Mouse (Mus musculus) hindbrain, embryonic 11.5 days (tissue): ENCODE measurements at regions not wholly inside any gene's neighbourhood (a gene's known extent, or its start where the extent isn't known, plus 50 kb on each side); places are given as distances from the start of the nearest gene placed in this dataset.

ENCODE experiments used
- ATAC-seq: fragments of 200-750 bp; cut with Nextera tagmentation; 2 replicates; pipeline ENCODE4 v1.8.0; 2017; ENCODE audit warnings: mild to moderate bottlenecking, moderate TSS enrichment, moderate library complexity; ENCODE audit not compliant: low FRiP score
- DNase-seq: peaks from one replicate; pipeline ENCODE4 v3.0.0-alpha.2; 2015; ENCODE audit warnings: low spot score
- H3K27ac ChIP-seq: fragments of 300-500 bp; sonication (generic); 2 replicates; pipeline ENCODE4 v1.5.1; 2014; ENCODE audit warnings: mild to moderate bottlenecking, low read depth, low read length
- H3K27me3 ChIP-seq: fragments of 300-500 bp; sonication (generic); 2 replicates; pipeline ENCODE4 v1.6.1; 2014; ENCODE audit warnings: mild to moderate bottlenecking, low read length, moderate library complexity, mixed read lengths; ENCODE audit not compliant: control insufficient read depth, insufficient read depth
- H3K36me3 ChIP-seq: fragments of 300-500 bp; sonication (generic); 2 replicates; pipeline ENCODE4 v1.6.1; 2014; ENCODE audit warnings: mild to moderate bottlenecking, low read length, moderate library complexity, mixed read lengths; ENCODE audit not compliant: control insufficient read depth, insufficient read depth
- H3K4me1 ChIP-seq: fragments of 300-500 bp; sonication (generic); replicated peaks from 2 replicates; pipeline ENCODE4 v1.6.1; 2014; ENCODE audit warnings: low read length, mixed read lengths; ENCODE audit not compliant: control insufficient read depth, insufficient read depth
- H3K4me2 ChIP-seq: fragments of 300-500 bp; sonication (generic); replicated peaks from 2 replicates; pipeline ENCODE4 v1.6.1; 2014; ENCODE audit warnings: mild to moderate bottlenecking, low read depth, low read length
- H3K4me3 ChIP-seq: fragments of 300-500 bp; sonication (generic); 2 replicates; pipeline ENCODE4 v1.5.1; 2014; ENCODE audit warnings: low read depth, low read length
- H3K9ac ChIP-seq: fragments of 300-500 bp; sonication (generic); 2 replicates; pipeline ENCODE4 v1.6.1; 2014; ENCODE audit warnings: low read depth, low read length
- H3K9me3 ChIP-seq: fragments of 300-500 bp; sonication (generic); 2 replicates; pipeline ENCODE4 v1.6.1; 2016; ENCODE audit warnings: low read length; ENCODE audit not compliant: control insufficient read depth
- WGBS: fragments of 180-500 bp; shearing (Covaris S2); extraction: QIAGEN DNeasy Blood & Tissue Kit; methylation state at CpG from one replicate; pipeline ENCODE4 v1.1.7; 2014; 5-methylcytosine and 5-hydroxymethylcytosine counted together

DNA sequence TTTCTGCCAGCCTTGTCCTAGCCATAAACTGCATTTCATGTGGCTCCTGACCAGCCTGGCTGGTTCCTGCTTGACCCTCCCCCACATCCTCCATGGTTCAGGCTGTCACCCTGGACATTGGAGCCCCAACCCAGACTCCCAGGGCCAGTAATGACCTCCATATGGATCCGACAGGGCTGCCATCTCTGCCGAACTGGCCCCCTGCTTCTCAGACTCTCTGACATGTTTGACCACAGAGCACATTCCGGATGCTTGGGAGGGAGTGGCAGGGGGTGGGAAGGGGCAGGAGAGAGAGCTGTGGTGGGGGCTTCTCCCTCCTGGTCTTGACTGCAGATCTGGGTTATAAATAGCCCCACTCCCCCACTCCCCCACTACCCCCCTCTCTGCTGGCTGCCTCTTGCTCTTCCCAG, 59.0 kb upstream of the Actrt2 start:
- WGBS = 56% methylated on average over 3 of the region's 3 CpGs
- no peak for DNase-seq
- H3K9ac ChIP-seq = no peak overlapping the region
- no peak overlapping the region for H3K4me3 ChIP-seq
- no peaks in the 10 kb centered on the region for H3K36me3 ChIP-seq
- H3K9me3 ChIP-seq = no peaks in the 10 kb centered on the region
- H3K27ac ChIP-seq = no peak overlapping the region
- no peak overlapping the region for H3K4me2 ChIP-seq
- no peaks in the 10 kb centered on the region for H3K27me3 ChIP-seq
- no peak for ATAC-seq
- H3K4me1 ChIP-seq = no peaks in the 10 kb centered on the region

DNA sequence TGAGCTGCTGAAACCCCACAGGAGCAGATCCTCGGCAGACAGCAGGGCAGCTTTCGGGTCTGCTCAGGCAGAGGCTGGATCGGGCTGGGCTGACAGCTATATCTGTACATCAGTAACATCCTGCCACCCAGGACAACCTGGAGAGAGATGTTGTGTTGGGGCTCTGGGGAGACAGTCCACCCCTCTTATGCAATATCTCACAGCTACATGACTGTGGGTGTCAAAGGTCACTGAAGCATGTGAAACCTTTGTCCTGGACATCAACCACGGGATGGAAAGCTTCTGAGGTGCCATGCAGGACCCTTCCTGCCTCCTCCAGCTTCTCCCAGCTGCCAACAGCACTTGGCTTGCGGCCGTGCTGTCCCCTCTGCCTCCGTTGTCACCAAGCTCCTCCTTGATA, 60.3 kb upstream of the Actrt2 start:
- no peak for ATAC-seq
- Histone ChIP-seq H3K4me2 (no peak overlapping the region), H3K27me3 (no peaks in the 10 kb centered on the region), H3K9ac (no peak overlapping the region), H3K27ac (no peak overlapping the region), H3K9me3 (no peaks in the 10 kb centered on the region), H3K36me3 (no peaks in the 10 kb centered on the region), H3K4me3 (no peak overlapping the region), H3K4me1 (no peaks in the 10 kb centered on the region)
- WGBS = 63% methylated on average over 7 of the region's 7 CpGs
- DNase-seq = no peak

DNA sequence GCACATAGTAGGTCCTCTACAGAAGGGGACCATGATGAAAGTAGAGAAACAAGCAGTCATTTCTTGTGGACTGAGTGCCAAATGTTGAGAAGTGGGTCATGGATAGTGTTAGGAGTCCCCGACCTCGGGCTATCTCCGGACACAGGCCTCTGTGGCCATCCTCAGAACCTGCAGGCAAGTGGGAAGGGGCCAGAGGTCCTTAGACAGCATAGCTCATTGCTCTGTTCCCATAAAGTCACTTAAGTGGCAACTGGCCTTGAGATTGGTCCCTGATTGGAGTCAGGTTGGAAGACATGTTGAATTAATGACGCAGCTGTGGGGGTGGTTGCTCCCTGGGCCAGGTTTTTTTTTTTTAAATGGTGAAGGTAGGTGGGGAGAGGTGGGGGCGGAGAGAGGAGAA, 63.0 kb upstream of the Actrt2 start:
- DNase-seq (no peak), ATAC-seq (no peak)
- H3K36me3 ChIP-seq = no peaks in the 10 kb centered on the region
- H3K4me2 ChIP-seq = no peak overlapping the region
- 93% methylated on average over 5 of the region's 5 CpGs for WGBS
- no peaks in the 10 kb centered on the region for H3K27me3 ChIP-seq
- no peaks in the 10 kb centered on the region for H3K9me3 ChIP-seq
- H3K27ac ChIP-seq = no peak overlapping the region
- no peak overlapping the region for H3K4me3 ChIP-seq
- no peak overlapping the region for H3K9ac ChIP-seq
- H3K4me1 ChIP-seq = no peaks in the 10 kb centered on the region

DNA sequence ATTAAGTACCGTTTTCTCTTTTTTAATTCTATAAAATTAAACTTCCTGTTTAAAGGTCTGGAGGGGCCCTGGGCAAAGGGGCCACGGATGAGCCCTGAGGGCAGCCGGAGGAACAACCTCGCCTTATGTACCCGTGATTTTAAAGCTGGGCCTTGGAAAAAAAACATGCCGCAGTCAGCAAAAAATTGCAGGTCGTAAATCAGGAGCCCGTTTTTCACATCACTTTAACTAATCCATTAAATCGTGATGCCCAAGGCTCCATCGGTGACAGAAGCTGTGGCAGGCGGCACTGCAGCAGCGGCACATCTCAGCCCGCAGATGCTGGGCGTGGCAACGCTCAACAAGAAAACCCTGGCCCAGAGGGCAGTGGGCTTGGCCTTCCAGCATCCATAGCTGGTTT, 63.7 kb upstream of the Actrt2 start:
- H3K9me3 ChIP-seq = no peaks in the 10 kb centered on the region
- DNase-seq (no peak), ATAC-seq (no peak)
- no peaks in the 10 kb centered on the region for H3K4me1 ChIP-seq
- no peak overlapping the region for H3K27ac ChIP-seq
- no peak overlapping the region for H3K4me3 ChIP-seq
- 75% methylated on average over 15 of the region's 15 CpGs for WGBS
- no peak overlapping the region for H3K4me2 ChIP-seq
- H3K27me3 ChIP-seq = no peaks in the 10 kb centered on the region
- no peaks in the 10 kb centered on the region for H3K36me3 ChIP-seq
- no peak overlapping the region for H3K9ac ChIP-seq

DNA sequence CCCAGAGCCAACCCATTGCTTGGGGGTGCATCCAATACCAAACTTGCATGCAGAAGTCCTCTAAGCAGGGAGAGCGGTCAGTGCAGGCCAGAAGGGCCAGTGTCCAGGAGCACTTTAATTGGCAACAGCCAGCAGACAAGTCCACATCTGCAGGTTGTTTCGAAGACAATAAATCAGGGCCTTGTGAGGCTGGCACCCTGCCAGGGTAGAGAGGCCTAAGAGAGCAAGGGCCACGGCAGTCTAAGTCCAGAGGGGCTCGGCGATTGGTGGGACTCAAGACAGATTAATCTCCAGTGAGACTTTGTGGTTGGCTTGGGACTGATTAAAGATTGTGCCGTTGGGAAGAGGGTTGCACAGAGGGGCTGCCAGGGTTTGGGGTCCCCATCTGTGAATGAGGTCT, 68.4 kb upstream of the Actrt2 start:
- H3K9me3 ChIP-seq = no peaks in the 10 kb centered on the region
- DNase-seq (no peak), ATAC-seq (no peak)
- 81% methylated on average over 6 of the region's 6 CpGs for WGBS
- no peak overlapping the region for H3K27ac ChIP-seq
- no peaks in the 10 kb centered on the region for H3K27me3 ChIP-seq
- H3K4me2 ChIP-seq = no peak overlapping the region
- H3K4me1 ChIP-seq = no peaks in the 10 kb centered on the region
- no peaks in the 10 kb centered on the region for H3K36me3 ChIP-seq
- no peak overlapping the region for H3K9ac ChIP-seq
- no peak overlapping the region for H3K4me3 ChIP-seq

DNA sequence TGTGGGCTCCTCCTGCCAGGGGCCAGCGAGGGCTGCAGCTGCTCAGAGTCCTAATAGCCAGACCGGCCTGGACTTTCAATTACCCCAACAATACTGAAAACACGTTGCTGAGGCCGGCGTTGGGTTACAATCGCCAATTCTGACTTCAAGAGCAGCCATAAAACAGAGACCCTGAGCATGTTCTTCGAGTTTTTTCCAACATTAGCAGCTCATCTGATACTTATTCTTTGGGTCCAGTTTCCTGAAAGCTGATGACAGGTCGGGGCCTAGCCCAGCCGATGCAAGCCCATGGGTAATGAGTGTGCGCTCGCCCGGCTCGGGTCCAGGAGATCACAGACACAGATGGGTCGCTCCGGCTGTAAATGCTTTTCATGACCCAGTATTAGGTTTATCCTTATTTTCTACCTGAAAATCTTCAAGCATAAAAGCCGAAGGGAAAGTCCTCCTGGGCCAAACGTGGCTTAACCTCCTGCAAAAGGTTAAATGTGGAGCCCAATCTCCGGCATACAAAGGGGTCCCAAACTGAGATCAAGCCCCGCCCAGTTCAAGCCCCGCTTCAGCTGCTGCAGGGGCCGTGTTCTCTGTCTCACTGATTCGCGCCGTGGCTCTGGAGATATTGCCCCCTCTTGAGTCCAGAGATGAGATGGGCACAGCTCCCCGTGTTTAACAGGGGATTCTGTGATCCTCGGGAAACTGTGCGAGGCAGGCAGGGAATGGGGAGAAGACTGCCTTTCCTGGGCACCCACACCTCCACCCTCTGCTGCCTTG, 73.6 kb upstream of the Actrt2 start:
- DNase-seq = no peak
- Histone ChIP-seq H3K36me3 (no peaks in the 10 kb centered on the region), H3K4me2 (no peak overlapping the region), H3K4me3 (no peak overlapping the region), H3K4me1 (no peaks in the 10 kb centered on the region; the same call in 1 of the 2 replicates), H3K27me3 (no peaks in the 10 kb centered on the region), H3K9ac (no peak overlapping the region), H3K27ac (no peak overlapping the region), H3K9me3 (no peaks in the 10 kb centered on the region)
- 52% methylated on average over 27 of the region's 27 CpGs for WGBS
- ATAC-seq = no peak

DNA sequence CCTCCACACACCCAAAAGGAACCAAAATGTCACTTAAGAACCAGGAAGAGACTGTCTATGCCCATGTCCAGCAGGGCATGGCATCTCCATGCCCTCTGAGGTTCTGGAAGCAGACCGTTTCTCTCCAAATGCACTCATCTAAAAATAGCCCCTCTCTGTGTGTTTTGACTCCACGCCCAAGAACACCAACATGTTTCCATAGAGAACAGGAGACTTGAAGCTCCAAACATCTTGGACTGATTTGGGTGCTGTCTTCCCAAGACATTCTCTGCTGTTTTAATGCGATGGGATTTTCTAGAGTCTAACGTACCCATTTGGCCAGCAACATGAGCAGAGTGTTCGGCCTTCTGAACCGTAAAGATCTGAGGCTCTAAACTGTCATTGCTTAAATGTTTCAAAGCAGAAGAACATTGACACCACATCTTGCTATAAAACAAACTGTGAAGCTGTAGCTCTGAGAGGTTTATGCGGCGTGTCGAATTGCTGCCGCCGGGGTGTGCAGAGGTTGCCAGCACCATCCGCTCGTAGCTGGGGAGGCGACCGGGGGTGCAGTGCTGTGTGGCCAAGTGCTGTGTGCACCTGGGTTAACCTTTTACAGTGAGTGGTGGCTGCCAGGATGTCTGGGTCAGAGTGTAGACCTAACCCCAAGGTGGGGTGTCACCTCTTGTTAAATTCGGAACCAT, 78.8 kb upstream of the Actrt2 start:
- H3K27me3 ChIP-seq = no peaks in the 10 kb centered on the region
- no peak for ATAC-seq
- 88% methylated on average over 16 of the region's 16 CpGs for WGBS
- no peaks in the 10 kb centered on the region for H3K36me3 ChIP-seq
- DNase-seq = no peak
- H3K4me3 ChIP-seq = no peak overlapping the region
- no peaks in the 10 kb centered on the region for H3K9me3 ChIP-seq
- no peak overlapping the region for H3K4me2 ChIP-seq
- no peak overlapping the region for H3K27ac ChIP-seq
- H3K4me1 ChIP-seq = peaks cover 2% of the 10 kb centered on the region; the same call in 1 of the 2 replicates
- no peak overlapping the region for H3K9ac ChIP-seq

DNA sequence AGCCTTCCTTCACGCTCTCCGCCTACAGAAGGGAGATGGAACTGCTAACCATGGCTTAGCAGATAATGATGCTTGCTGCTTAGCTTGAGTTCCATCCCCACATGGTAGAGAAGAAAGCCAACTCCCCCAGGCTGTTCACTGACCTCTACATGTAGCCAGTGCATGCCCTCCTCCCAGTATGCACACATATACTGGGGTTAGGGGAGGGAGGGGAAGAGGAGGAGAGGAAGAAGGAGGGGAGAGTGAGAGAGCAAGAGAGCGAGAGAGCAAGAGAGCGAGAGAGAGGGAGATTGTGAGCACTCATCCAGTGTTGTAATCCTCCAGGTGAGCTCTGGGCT, 79.3 kb upstream of the Actrt2 start:
- ATAC-seq (no peak), DNase-seq (no peak)
- H3K4me2 ChIP-seq = no peak overlapping the region
- WGBS = 89% methylated on average over 4 of the region's 4 CpGs
- H3K27me3 ChIP-seq = no peaks in the 10 kb centered on the region
- H3K4me1 ChIP-seq = 0 out of 2 replicates have a peak, but pooled peaks cover 2% of the 10 kb centered on the region
- no peak overlapping the region for H3K4me3 ChIP-seq
- H3K9ac ChIP-seq = no peak overlapping the region
- H3K36me3 ChIP-seq = no peaks in the 10 kb centered on the region
- H3K9me3 ChIP-seq = no peaks in the 10 kb centered on the region
- H3K27ac ChIP-seq = no peak overlapping the region

DNA sequence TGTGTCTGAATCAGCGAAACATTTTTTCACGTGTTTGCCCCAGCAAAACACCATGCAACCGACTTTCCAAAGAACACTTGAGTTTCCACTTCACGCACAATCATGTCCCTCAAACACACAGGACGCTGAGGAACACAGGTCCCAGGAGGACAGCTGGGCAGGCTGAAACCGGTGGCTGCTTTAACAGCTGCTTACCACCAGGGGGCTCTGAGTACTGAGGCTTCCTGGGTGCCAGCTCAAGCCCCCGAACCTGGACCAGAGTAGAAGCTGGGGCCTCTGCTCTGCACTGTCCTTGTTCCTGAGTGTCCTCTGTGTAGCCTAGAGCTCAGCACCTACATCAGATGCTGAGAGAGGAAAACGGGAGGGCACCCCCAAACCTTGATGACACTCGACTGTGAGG, 81.5 kb upstream of the Actrt2 start:
- 46% methylated on average over 9 of the region's 9 CpGs for WGBS
- Histone ChIP-seq H3K9me3 (no peaks in the 10 kb centered on the region), H3K4me3 (no peak overlapping the region), H3K36me3 (no peaks in the 10 kb centered on the region), H3K27me3 (no peaks in the 10 kb centered on the region), H3K9ac (no peak overlapping the region), H3K4me2 (no peak overlapping the region), H3K27ac (no peak overlapping the region), H3K4me1 (0 out of 2 replicates have a peak, but pooled peaks cover 2% of the 10 kb centered on the region)
- ATAC-seq (no peak), DNase-seq (peak; percentile 64)
